Mouse (Mus musculus) mesoderm, embryonic 11.5 days (tissue): ENCODE measurements at regions not wholly inside any gene's neighbourhood (a gene's known extent, or its start where the extent isn't known, plus 50 kb on each side); places are given as distances from the start of the nearest gene placed in this dataset.

Experiments
- DNase-seq: peaks from one replicate; pipeline ENCODE4 v3.0.0-alpha.2; 2012; ENCODE audit warnings: low read depth, low spot score

GRCm38 (mm10) chr4:81178782-81179135 lies 263.9 kb downstream of the Mpdz start:
- DNase-seq = peak; percentile 90

DNA sequence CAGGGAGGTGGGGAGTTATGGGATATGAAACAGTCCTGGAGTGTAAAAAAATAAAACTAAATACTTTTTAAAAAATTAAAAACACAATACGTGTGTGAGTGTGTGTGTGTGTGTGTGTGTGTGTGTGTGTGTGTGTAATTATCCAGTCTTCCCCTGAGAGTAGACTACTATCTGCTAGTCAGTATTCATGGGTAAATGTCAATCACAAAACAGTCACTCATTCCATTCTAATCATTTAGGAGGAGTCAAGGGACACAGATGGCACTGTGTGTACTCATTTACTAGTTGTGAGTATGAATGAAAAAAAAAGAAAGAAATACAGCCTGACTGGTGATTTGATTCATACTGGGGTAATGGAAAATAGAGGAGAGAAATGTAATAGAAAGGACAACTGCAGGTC lies 226.5 kb downstream of the Mpdz start:
- DNase-seq = no peak

DNA sequence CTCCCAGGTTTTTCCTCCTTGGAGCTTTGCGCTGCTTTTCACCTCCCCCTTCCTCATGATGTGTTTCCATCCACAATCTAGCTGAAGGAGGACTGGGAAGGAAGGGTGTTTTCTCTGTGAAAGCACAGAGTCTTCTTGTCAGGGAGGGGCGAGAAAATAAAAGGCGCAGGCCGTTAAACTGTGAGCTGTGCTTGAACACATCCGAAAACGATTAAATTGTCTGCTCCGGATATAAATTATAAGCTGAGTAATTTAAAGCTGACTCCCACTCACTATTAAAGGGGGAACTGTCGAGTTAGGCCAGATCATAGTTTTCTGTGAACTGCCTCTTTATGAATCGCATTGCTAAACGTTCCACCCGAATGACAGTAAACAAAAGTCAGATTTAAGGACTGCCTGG lies 224.6 kb downstream of the Mpdz start:
- peak; percentile 27 for DNase-seq

- DNase-seq = no peak
Measured at GRCm38 (mm10) chr4:81222034-81222433, 220.6 kb downstream of the Mpdz start.

DNA sequence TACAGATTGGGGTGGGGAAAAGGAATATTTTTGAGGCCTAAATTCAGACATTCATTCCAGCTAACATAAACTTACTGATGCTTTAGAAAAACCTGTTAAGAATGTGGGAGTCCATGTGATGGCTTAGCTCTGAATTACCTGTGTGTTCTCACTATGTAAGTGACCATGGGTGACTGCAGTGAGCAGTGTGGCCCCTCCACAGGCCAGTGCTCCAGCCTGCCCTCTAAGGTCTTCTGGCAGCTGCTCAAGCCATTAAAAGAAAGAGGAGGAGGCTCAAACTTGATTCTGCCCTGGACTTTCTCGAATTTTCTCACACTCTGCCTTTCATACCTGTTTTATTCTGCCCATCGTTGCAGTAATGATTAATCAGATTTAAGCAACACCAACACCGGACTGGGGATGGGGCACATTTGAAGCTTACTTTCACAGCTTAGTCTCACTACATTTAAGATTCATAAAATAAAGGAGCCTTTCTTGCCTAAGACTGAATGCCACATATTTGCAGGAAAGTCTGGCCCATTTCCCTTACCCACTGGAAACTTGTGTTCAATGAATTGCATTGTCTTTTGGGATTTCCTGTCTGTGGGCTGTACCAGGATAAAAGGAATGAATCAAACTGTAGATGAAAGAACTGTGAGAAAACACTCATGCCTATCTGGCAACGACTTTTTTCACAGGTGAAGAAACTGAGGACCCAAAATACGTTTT lies 220.0 kb downstream of the Mpdz start:
- DNase-seq = no peak
